Mouse (Mus musculus) ES-Bruce4 (cell line): ENCODE results near the gene Rhob.

Experiments
- CTCF ChIP-seq: IDR thresholded peaks from one replicate; pipeline ENCODE4 v1.8.1; 2011; ENCODE audit warnings: low read depth, low read length
- EP300 ChIP-seq: IDR thresholded peaks from 2 replicates; pipeline ENCODE4 v1.6.1; 2011; ENCODE audit warnings: low read depth, low read length; ENCODE audit not compliant: insufficient read depth

DNA sequence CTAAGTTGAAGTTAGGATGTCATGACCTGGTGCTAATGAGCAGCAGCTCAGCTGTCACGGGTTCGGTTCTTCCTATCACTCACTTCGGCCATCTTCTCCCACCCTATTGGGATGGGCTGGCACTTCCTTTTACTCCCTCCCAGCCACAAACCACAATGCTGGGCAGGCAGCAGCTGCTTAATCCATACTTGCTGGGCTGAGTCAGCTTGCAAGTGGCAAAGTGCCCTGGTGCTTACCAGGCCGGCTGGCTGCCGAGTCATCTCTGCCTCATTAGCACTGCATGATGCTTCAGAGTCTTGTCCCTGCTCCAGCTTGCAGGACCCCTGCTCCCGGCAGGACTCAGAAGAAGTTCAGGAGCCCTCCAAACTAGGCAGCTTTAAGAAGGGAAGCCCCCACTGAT is 49.2 kb downstream of the Rhob start:
- TF ChIP-seq EP300 (no peak), CTCF (no peak)
